Mouse (Mus musculus): Measurements from ENCODE around the gene Acot9. TPM values are rescaled to one million over a fixed set of nuclear protein-coding genes. Genes with fewer than 3 reads are reported as not detected.

The Acot9 gene
- polyA plus RNA-seq, 1 experiment from 2014 or later = 19.6 TPM

DNA sequence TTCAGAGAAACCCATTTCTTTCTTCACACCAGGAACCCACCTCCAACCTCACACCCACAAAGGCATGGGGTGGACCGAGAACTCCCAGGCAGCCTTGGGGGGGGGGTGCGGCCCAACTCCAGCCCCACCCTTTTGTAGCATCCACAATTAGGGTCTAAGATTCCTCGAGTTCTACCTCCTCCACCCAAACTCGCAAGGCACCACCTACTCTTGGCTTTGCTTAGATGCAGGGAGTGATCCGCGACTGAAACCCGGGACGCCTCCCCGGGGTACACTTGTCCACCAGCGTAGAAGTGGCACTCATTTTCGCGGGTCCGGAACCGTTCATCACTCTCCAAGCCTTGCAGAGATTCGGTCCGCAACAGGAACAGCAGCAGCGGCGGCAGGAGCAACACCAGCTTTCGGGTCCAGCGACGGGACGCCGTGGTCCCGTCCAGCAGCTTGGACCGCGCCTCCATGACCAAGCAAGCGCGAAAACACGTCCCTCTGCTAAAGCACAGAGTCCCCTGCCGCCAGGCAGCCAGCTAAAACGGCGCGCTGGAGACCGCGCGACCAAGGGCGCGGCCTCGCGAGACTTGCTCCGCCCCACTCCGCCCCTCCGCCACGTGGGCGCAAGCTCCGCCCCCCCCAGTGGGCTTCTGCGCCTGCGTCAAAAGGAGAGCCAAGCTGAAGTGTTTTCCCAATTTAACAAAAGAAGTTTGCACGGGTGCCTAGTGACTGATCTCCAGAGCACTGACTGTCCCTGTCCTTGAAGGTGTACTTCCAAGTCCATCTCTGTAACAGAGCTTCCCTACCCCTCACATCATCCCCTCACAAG lies 75.9 kb downstream of the Acot9 start:
- H3K27ac ChIP-seq (replicated peaks) = peak overlapping the region; percentile 91
- WGBS = 16% methylated on average over 49 of the region's 49 CpGs
- H3K27me3 ChIP-seq (ENCODE audit: low read depth, poor library complexity, severe bottlenecking) = no peaks in the 10 kb centered on the region
- H3K4me3 ChIP-seq = peak overlapping the region; percentile 63
- H3K4me1 ChIP-seq = no peaks in the 10 kb centered on the region
- peak; percentile 86 for DNase-seq (ENCODE audit: low spot score)
- peaks cover 17% of the 10 kb centered on the region for H3K36me3 ChIP-seq
- H3K9me3 ChIP-seq (replicated peaks) = no peaks in the 10 kb centered on the region

DNA sequence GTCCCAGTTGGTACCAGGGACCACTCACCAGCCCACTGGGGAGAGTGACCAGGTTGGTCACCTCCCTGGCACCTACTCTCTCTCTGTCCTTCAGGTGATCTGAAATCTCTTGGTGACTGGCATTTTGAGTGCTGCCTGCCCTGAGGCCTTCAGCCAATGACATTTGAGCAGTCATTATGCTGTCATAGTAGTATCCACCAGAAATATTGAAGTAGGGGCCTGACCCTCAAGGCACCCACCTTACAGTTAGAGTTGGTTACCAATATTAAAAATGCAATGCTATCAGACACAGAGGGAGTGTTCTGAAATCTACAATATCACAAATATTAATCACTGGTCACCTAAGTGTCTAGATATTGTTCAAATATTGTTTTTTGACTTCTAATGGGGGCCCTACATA lies 78.4 kb downstream of the Acot9 start, which contains the start of gene Prdx4:
Gene Prdx4, minus strand, starts transcription at position 101 of the 400 bp plus-strand sequence.
- Histone ChIP-seq H3K27me3 (ENCODE audit: low read depth, poor library complexity, severe bottlenecking) (no peaks in the 10 kb centered on the region), H3K4me1 (no peaks in the 10 kb centered on the region), H3K27ac (replicated peaks) (no peak within 1 kb of the TSS), H3K4me3 (no peak within 1 kb of the TSS), H3K36me3 (no peaks in the 10 kb centered on the region), H3K9me3 (replicated peaks) (no peaks in the 10 kb centered on the region)
- DNase-seq (ENCODE audit: low spot score) = no peak

DNA sequence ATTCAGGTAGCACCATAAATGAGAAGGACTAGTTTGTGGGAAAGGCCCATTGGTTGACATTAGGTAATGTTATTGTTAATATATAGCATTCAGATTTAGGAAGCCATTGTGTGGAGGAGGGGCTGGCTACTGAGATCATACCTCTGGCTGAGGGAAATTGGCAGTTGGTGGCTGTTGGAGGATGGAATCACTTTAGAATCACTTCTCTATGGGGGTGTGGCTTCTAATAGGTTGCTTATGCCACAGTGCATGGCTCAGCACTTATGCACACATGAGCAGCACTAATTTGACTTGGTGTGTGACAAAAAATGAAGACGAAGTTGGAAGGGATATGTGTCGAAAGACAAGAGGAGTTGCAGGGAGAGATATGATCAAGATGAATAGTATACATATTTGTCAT lies 84.0 kb downstream of the Acot9 start:
- Histone ChIP-seq H3K27me3 (ENCODE audit: low read depth, poor library complexity, severe bottlenecking) (no peaks in the 10 kb centered on the region), H3K27ac (replicated peaks) (no peak overlapping the region), H3K9me3 (replicated peaks) (no peaks in the 10 kb centered on the region), H3K36me3 (no peaks in the 10 kb centered on the region), H3K4me3 (no peak overlapping the region), H3K4me1 (no peaks in the 10 kb centered on the region)
- WGBS = 85% methylated on average over 2 of the region's 2 CpGs
- no peak for DNase-seq (ENCODE audit: low spot score)

Other genes with a start within 250 kb of the Acot9 start
- gene Magea5, start 199.3 kb upstream of the Acot9 start, polyA plus RNA-seq (2016; fragmentation: Nextera tagmentation; extraction: Ambion mirVana) = not detected in 2 replicates
- not detected in 2 replicates for gene Magea1, start 172.7 kb upstream of the Acot9 start, polyA plus RNA-seq (2016; fragmentation: Nextera tagmentation; extraction: Ambion mirVana)
- gene Magea2, start 168.8 kb upstream of the Acot9 start, polyA plus RNA-seq (2016; fragmentation: Nextera tagmentation; extraction: Ambion mirVana) = not detected in 2 replicates
- gene Cldn34b2, start 134.0 kb upstream of the Acot9 start, polyA plus RNA-seq (2016; fragmentation: Nextera tagmentation; extraction: Ambion mirVana) = not detected in 2 replicates
- gene Sat1, start 46.0 kb upstream of the Acot9 start, polyA plus RNA-seq (2016; fragmentation: Nextera tagmentation; extraction: Ambion mirVana) = 76.2 and 81.1 TPM in 2 replicates
- gene Prdx4, start 78.3 kb downstream of the Acot9 start, polyA plus RNA-seq (2016; fragmentation: Nextera tagmentation; extraction: Ambion mirVana) = 274 and 302 TPM in 2 replicates